Mouse (Mus musculus) ES-E14 (cell line): ENCODE data around the gene Tmem9. TPM values are rescaled to one million over a fixed set of nuclear protein-coding genes. Genes with fewer than 3 reads are reported as not detected.

ENCODE experiments used
- DNase-seq: peaks from one replicate; pipeline ENCODE4 v3.0.0-alpha.2; 2013; ENCODE audit warnings: low read depth, low spot score
- H3K27ac ChIP-seq: 2 replicates; pipeline ENCODE4 v1.5.1; 2012; ENCODE audit warnings: low read depth, mild to moderate bottlenecking, low read length, moderate library complexity, mixed read lengths; ENCODE audit not compliant: poor library complexity, insufficient read depth, severe bottlenecking
- H3K36me3 ChIP-seq: 2 replicates; pipeline ENCODE4 v1.6.1; 2012; ENCODE audit warnings: mild to moderate bottlenecking, low read length, moderate library complexity, mixed read lengths; ENCODE audit not compliant: control insufficient read depth, poor library complexity, insufficient read depth, severe bottlenecking
- H3K4me1 ChIP-seq, 2 experiments: fragments of 150-350 bp in 1 of 2; sonication (generic) in 1 of 2; 2 replicates each; pipeline ENCODE4 v1.6.1; 2012; ENCODE audit warnings: low read length in 2 of 2, mild to moderate bottlenecking in 1 of 2, mixed read lengths in 1 of 2; ENCODE audit not compliant: control insufficient read depth in 2 of 2, insufficient read depth in 2 of 2, poor library complexity in 1 of 2
- H3K4me3 ChIP-seq, 2 experiments: fragments of 150-350 bp in 1 of 2; sonication (generic) in 1 of 2; 2 replicates each; pipeline ENCODE4 v1.5.1; 2012; ENCODE audit warnings: low read length in 2 of 2, low read depth in 1 of 2, mild to moderate bottlenecking in 1 of 2, mixed read lengths in 1 of 2; ENCODE audit not compliant: insufficient read depth in 1 of 2, poor library complexity in 1 of 2, severe bottlenecking in 1 of 2
- H3K9ac ChIP-seq: 2 replicates; pipeline ENCODE4 v1.6.1; 2012; ENCODE audit warnings: low read depth, mild to moderate bottlenecking, low read length, mixed read lengths; ENCODE audit not compliant: poor library complexity, insufficient read depth, severe bottlenecking
- H3K9me3 ChIP-seq: fragments of 150-350 bp; sonication (generic); 2 replicates; pipeline ENCODE4 v1.6.1; 2012; ENCODE audit warnings: low read depth, mild to moderate bottlenecking, low read length; ENCODE audit not compliant: control insufficient read depth, insufficient read depth
- CHD2 ChIP-seq: IDR thresholded peaks from 2 replicates; pipeline ENCODE4 v1.6.1; 2014; ENCODE audit warnings: mild to moderate bottlenecking, low read depth, low read length, inconsistent platforms
- HCFC1 ChIP-seq: IDR thresholded peaks from 2 replicates; pipeline ENCODE4 v1.6.1; 2012; ENCODE audit warnings: low read length, inconsistent platforms, borderline replicate concordance; ENCODE audit not compliant: insufficient read depth
- MAFK ChIP-seq: IDR thresholded peaks from 2 replicates; pipeline ENCODE4 v1.6.1; 2014; ENCODE audit warnings: mild to moderate bottlenecking, low read depth, low read length, inconsistent platforms; ENCODE audit not compliant: insufficient read depth
- ZC3H11A ChIP-seq: IDR thresholded peaks from 2 replicates; pipeline ENCODE4 v1.6.1; 2012; ENCODE audit warnings: low read depth, mild to moderate bottlenecking, inconsistent platforms, low read length, borderline replicate concordance
- ZNF384 ChIP-seq: IDR thresholded peaks from 2 replicates; pipeline ENCODE4 v1.6.1; 2012; ENCODE audit warnings: low read depth, low read length, inconsistent platforms
- in situ Hi-C, 2 experiments: fragments of 600-800 bp; cut with MboI; formaldehyde crosslinking; loops; one replicate each; pipeline ENCODE4 v1.15.1; 2025; ENCODE audit warnings: low sequenced_read_pairs in 2 of 2, inconsistent platforms in 1 of 2; ENCODE audit not compliant: unreplicated experiment in 2 of 2
- total RNA-seq: library from RNA; depleted of rRNA; stranded (reverse); fragments of 300-350 nt; gene quantifications from 2 replicates; pipeline ENCODE4 v1.2.3, GENCODE M21; 2012; rRNA removed

The Tmem9 gene
- total RNA-seq, 1 experiment, result 52.8 TPM

GRCm38 (mm10) chr1:136076086-136076485 lies 68.1 kb downstream of the Tmem9 start:
- in situ Hi-C loops, result no loop called here
- Histone ChIP-seq H3K4me3 (no peak overlapping the region), H3K36me3 (no peaks in the 10 kb centered on the region), H3K9me3 (no peaks in the 10 kb centered on the region), H3K9ac (no peak overlapping the region), H3K27ac (no peak overlapping the region), H3K4me1 (no peaks in the 10 kb centered on the region)
- DNase-seq, result peak; percentile 7
- 0 out of 2 replicates have a peak, but pooled peaks have one; percentile 6 for TF ChIP-seq ZC3H11A
- TF ChIP-seq CHD2, result no peak
- TF ChIP-seq ZNF384, result no peak
- no peak for TF ChIP-seq HCFC1
- TF ChIP-seq MAFK, result no peak

DNA sequence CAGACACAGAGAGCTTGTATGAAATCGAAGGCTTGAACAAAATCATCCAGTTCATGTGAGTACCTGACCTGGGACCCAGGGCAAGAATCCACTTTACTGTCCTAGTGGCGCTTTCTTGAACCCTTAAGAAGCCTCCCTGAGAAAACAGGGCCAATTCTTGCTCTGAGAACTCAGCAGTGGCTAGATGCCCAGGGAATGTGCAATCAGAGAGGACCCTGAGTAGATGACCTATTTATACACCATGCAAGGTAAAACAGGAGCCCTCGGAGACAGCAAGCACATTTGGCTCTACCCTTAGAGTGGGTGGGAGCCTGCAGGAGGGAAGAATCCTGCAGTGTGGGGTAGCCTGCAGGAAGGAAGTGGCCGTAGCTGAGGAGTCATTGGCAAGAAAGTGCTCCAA lies 69.7 kb downstream of the Tmem9 start:
- TF ChIP-seq MAFK, result no peak
- TF ChIP-seq HCFC1, result no peak
- TF ChIP-seq ZNF384, result no peak
- no peak for TF ChIP-seq CHD2
- no peak for TF ChIP-seq ZC3H11A
- in situ Hi-C loops, result no loop called here
- DNase-seq, result no peak
- Histone ChIP-seq H3K27ac (no peak overlapping the region), H3K9ac (no peak overlapping the region), H3K36me3 (no peaks in the 10 kb centered on the region), H3K4me1 (no peaks in the 10 kb centered on the region), H3K9me3 (no peaks in the 10 kb centered on the region), H3K4me3 (no peak overlapping the region)

DNA sequence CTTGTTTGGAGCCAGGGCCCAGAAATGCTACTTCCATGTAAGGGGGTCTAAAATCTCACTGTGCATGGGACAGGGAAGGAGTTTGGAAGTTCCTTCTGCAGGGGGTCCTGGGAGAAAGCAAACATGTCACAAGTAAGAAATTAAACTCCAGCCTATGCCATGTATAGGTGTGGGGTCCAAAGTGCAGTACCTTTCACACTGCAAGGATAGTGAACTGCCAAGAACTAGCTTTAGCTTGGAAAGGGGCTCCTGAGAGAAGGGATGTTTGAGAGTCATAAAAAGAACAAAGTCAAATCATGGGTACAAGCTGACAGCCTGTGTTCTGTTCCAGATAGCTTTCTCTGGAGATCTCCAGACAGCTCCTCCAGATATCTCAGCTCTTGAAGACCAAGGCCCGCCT lies 73.2 kb downstream of the Tmem9 start:
- in situ Hi-C loops, result no loop called here
- H3K9me3 ChIP-seq, result no peaks in the 10 kb centered on the region
- no peak for TF ChIP-seq MAFK
- no peak for TF ChIP-seq ZNF384
- DNase-seq, result no peak
- no peaks in the 10 kb centered on the region for H3K4me1 ChIP-seq
- no peak overlapping the region for H3K9ac ChIP-seq
- no peaks in the 10 kb centered on the region for H3K36me3 ChIP-seq
- no peak overlapping the region for H3K27ac ChIP-seq
- H3K4me3 ChIP-seq, result no peak overlapping the region

Other genes with a start within 250 kb of the Tmem9 start
- gene Phlda3, start 242.0 kb upstream of the Tmem9 start, total RNA-seq, result 51.1 and 70.7 TPM in 2 replicates
- 1.1 and 1.6 TPM in 2 replicates for gene Tnni1, start 228.7 kb upstream of the Tmem9 start, total RNA-seq
- gene Lad1, start 189.6 kb upstream of the Tmem9 start, total RNA-seq, result 5.2 and 9.0 TPM in 2 replicates
- gene Tnnt2, start 171.8 kb upstream of the Tmem9 start, total RNA-seq, result 0.69 and 2.5 TPM in 2 replicates
- gene Pkp1, start 88.9 kb upstream of the Tmem9 start, total RNA-seq, result 0.05 and 0.09 TPM in 2 replicates
- 0.04 TPM in 1 of 2 replicates, not detected in the other for gene Igfn1, start 1.8 kb upstream of the Tmem9 start, total RNA-seq
- gene Ascl5, start 42.7 kb downstream of the Tmem9 start, total RNA-seq, result not detected in 2 replicates
- gene Cacna1s, start 44.6 kb downstream of the Tmem9 start, total RNA-seq, result 15.8 and 17.2 TPM in 2 replicates
- 3.0 and 4.4 TPM in 2 replicates for gene Kif21b, start 123.2 kb downstream of the Tmem9 start, total RNA-seq
- gene Mroh3, start 204.7 kb downstream of the Tmem9 start, total RNA-seq, result 0.22 and 0.26 TPM in 2 replicates
- gene Inava, start 226.1 kb downstream of the Tmem9 start, total RNA-seq, result 8.5 and 9.6 TPM in 2 replicates